Mouse (Mus musculus) stomach, postnatal 0 days (tissue): ENCODE results near the gene Vill. TPM values are rescaled to one million over a fixed set of nuclear protein-coding genes. Genes with fewer than 3 reads are reported as not detected.

ENCODE experiments used
- ATAC-seq: fragments of 200-750 bp; cut with Nextera tagmentation; 2 replicates; pipeline ENCODE4 v1.8.0; 2017; ENCODE audit not compliant: low FRiP score, low TSS enrichment
- DNase-seq: peaks from one replicate; pipeline ENCODE4 v3.0.0-alpha.2; 2016; ENCODE audit warnings: low spot score
- H3K27ac ChIP-seq: fragments of 300-500 bp; sonication (generic); replicated peaks from 2 replicates; pipeline ENCODE4 v1.5.1; 2014; ENCODE audit warnings: mild to moderate bottlenecking, control low read depth
- H3K27me3 ChIP-seq: fragments of 300-500 bp; sonication (generic); 2 replicates; pipeline ENCODE4 v1.6.1; 2014; ENCODE audit warnings: low read length; ENCODE audit not compliant: control insufficient read depth, insufficient read depth
- H3K36me3 ChIP-seq: fragments of 300-500 bp; sonication (generic); 2 replicates; pipeline ENCODE4 v1.6.1; 2014; ENCODE audit warnings: low read length, mixed read lengths; ENCODE audit not compliant: control insufficient read depth, insufficient read depth
- H3K4me1 ChIP-seq: fragments of 300-500 bp; sonication (generic); replicated peaks from 2 replicates; pipeline ENCODE4 v1.6.1; 2014; ENCODE audit warnings: antibody characterized with exemption; ENCODE audit not compliant: control insufficient read depth, insufficient read depth
- H3K4me2 ChIP-seq: fragments of 300-500 bp; sonication (generic); replicated peaks from 2 replicates; pipeline ENCODE4 v1.6.1; 2014; ENCODE audit warnings: low read depth, mild to moderate bottlenecking, control low read depth, moderate library complexity
- H3K4me3 ChIP-seq: fragments of 300-500 bp; sonication (generic); 2 replicates; pipeline ENCODE4 v1.5.1; 2014; ENCODE audit warnings: low read depth, low read length, control low read depth
- H3K9ac ChIP-seq: fragments of 300-500 bp; sonication (generic); 2 replicates; pipeline ENCODE4 v1.6.1; 2014; ENCODE audit warnings: mild to moderate bottlenecking, low read length, control low read depth, mixed read lengths
- H3K9me3 ChIP-seq: fragments of 300-500 bp; sonication (generic); 2 replicates; pipeline ENCODE4 v1.6.1; 2016; ENCODE audit warnings: low read length; ENCODE audit not compliant: control insufficient read depth
- CTCF ChIP-seq: IDR thresholded peaks from 2 replicates; pipeline ENCODE4 v1.5.1; 2016; ENCODE audit warnings: antibody characterized with exemption, low read depth, mild to moderate bottlenecking, moderate library complexity
- EP300 ChIP-seq: optimal IDR thresholded peaks from 2 replicates; pipeline ENCODE3; 2016; ENCODE audit warnings: antibody characterized with exemption
- WGBS: fragments of 180-500 bp; shearing (Covaris S2); extraction: QIAGEN DNeasy Blood & Tissue Kit; methylation state at CpG from one replicate; pipeline ENCODE4 v1.1.7; 2014; 5-methylcytosine and 5-hydroxymethylcytosine counted together
- polyA plus RNA-seq: library from polyadenylated mRNA; unstranded; fragments of >200 nt; fragmentation: Nextera tagmentation; extraction: Ambion mirVana; gene quantifications from 2 replicates; pipeline ENCODE4 v1.2.1, GENCODE M21; 2015

Gene Vill
- polyA plus RNA-seq, 1 experiment from 2014 or later: 55.0 TPM

GRCm38 (mm10) chr9:119093419-119094295 lies 41.1 kb downstream of the Vill start, which contains the start of gene Plcd1:
TSS of gene Plcd1 (minus strand) at chr9:119093502.
- H3K36me3 ChIP-seq: no peaks in the 10 kb centered on the region
- peak within 1 kb of the TSS; percentile 85 for H3K27ac ChIP-seq
- no peaks in the 10 kb centered on the region; the same call in 1 of the 2 replicates for H3K4me1 ChIP-seq
- H3K4me2 ChIP-seq: peak within 1 kb of the TSS; percentile 81
- 8% methylated on average over 39 of the region's 45 CpGs for WGBS
- ATAC-seq: peak; percentile 73
- peak within 1 kb of the TSS; percentile 61 for H3K4me3 ChIP-seq
- TF ChIP-seq EP300 (no peak), CTCF (no peak)
- no peaks in the 10 kb centered on the region for H3K9me3 ChIP-seq
- peak; percentile 83 for DNase-seq
- peak within 1 kb of the TSS; percentile 66 for H3K9ac ChIP-seq
- H3K27me3 ChIP-seq: no peaks in the 10 kb centered on the region

GRCm38 (mm10) chr9:119094462-119095109 lies 42.0 kb downstream of the Vill start:
- Histone ChIP-seq H3K4me1 (no peaks in the 10 kb centered on the region; the same call in 1 of the 2 replicates), H3K9me3 (no peaks in the 10 kb centered on the region), H3K9ac (no peak overlapping the region), H3K27me3 (no peaks in the 10 kb centered on the region), H3K4me3 (no peak overlapping the region), H3K36me3 (no peaks in the 10 kb centered on the region), H3K4me2 (no peak overlapping the region), H3K27ac (peak overlapping the region; percentile 85; the same call in 1 of the 2 replicates)
- ATAC-seq (no peak), DNase-seq (no peak)
- WGBS: 61% methylated on average over 13 of the region's 13 CpGs
- no peak for TF ChIP-seq EP300
- peak; percentile 28; the same call in 1 of the 2 replicates for TF ChIP-seq CTCF

GRCm38 (mm10) chr9:119100177-119100898 lies 47.8 kb downstream of the Vill start:
- Histone ChIP-seq H3K36me3 (no peaks in the 10 kb centered on the region), H3K4me1 (no peaks in the 10 kb centered on the region), H3K4me2 (no peak overlapping the region), H3K4me3 (no peak overlapping the region), H3K9me3 (no peaks in the 10 kb centered on the region), H3K9ac (no peak overlapping the region), H3K27me3 (no peaks in the 10 kb centered on the region), H3K27ac (no peak overlapping the region)
- WGBS: 16% methylated on average over 15 of the region's 15 CpGs
- TF ChIP-seq CTCF: peak; percentile 20; the same call in 1 of the 2 replicates
- no peak for TF ChIP-seq EP300
- DNase-seq (peak; percentile 41), ATAC-seq (no peak)

- H3K9me3 ChIP-seq: no peaks in the 10 kb centered on the region
- H3K4me2 ChIP-seq: peak within 1 kb of the TSS; percentile 93
- H3K4me1 ChIP-seq: no peaks in the 10 kb centered on the region
- H3K4me3 ChIP-seq: peak within 1 kb of the TSS; percentile 59
- peak within 1 kb of the TSS; percentile 47 for H3K9ac ChIP-seq
- WGBS: 2% methylated on average over 44 of the region's 44 CpGs
- peak; percentile 83 for ATAC-seq
- DNase-seq: peak; percentile 78
- H3K36me3 ChIP-seq: no peaks in the 10 kb centered on the region
- H3K27me3 ChIP-seq: no peaks in the 10 kb centered on the region
- peak within 1 kb of the TSS; percentile 8; the same call in 1 of the 2 replicates for H3K27ac ChIP-seq
- TF ChIP-seq EP300 (no peak), CTCF (peak; percentile 55)
Observed at GRCm38 (mm10) chr9:119101992-119102782, 49.6 kb downstream of the Vill start, which contains the start of gene Dlec1. TSS of gene Dlec1 (plus strand) at chr9:119102478.

- TF ChIP-seq EP300: no peak
- no peak for TF ChIP-seq CTCF
- ATAC-seq: no peak
- H3K9me3 ChIP-seq: no peaks in the 10 kb centered on the region
- H3K36me3 ChIP-seq: no peaks in the 10 kb centered on the region
- no peak for DNase-seq
- peak overlapping the region; percentile 93 for H3K4me2 ChIP-seq
- peak overlapping the region; percentile 47 for H3K9ac ChIP-seq
- WGBS: 3% methylated on average over 19 of the region's 19 CpGs
- peak overlapping the region; percentile 59 for H3K4me3 ChIP-seq
- no peaks in the 10 kb centered on the region for H3K4me1 ChIP-seq
- no peak overlapping the region for H3K27ac ChIP-seq
- H3K27me3 ChIP-seq: no peaks in the 10 kb centered on the region
Observed at GRCm38 (mm10) chr9:119102783-119103113, 50.2 kb downstream of the Vill start.
